Mouse (Mus musculus) lung, postnatal 0 days (tissue): ENCODE results near the gene Ifna5.

ENCODE experiments used
- CTCF ChIP-seq: IDR thresholded peaks from 2 replicates; pipeline ENCODE4 v1.5.1; 2016; ENCODE audit warnings: antibody characterized with exemption, mild to moderate bottlenecking
- EP300 ChIP-seq: IDR thresholded peaks from 2 replicates; pipeline ENCODE4 v1.6.1; 2016; ENCODE audit warnings: antibody characterized with exemption, mild to moderate bottlenecking, control low read depth

DNA sequence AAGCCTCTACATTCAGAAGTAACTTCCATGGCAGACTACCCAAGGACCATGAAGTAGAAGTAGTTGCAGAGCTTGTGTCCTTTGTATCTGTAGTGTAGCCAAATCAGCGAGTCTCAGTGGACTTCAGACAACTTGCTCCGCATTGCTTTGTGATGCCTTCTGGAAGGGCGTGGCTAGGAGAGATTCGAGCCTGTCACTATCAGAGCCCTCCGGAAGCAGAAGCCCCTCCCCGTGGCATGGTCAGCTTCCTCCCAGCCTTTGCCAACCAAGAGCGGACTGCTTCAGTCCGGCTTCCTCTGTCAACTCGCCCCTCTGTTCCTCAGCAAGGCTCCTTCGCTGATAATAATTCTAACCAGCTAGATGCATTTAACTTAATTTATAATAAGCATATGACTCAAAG is 42.9 kb downstream of the Ifna5 start:
- TF ChIP-seq CTCF, result no peak
- TF ChIP-seq EP300, result no peak
